25 mouse cellular contexts compared by ENCODE assay signal in the genomic region with DNA sequence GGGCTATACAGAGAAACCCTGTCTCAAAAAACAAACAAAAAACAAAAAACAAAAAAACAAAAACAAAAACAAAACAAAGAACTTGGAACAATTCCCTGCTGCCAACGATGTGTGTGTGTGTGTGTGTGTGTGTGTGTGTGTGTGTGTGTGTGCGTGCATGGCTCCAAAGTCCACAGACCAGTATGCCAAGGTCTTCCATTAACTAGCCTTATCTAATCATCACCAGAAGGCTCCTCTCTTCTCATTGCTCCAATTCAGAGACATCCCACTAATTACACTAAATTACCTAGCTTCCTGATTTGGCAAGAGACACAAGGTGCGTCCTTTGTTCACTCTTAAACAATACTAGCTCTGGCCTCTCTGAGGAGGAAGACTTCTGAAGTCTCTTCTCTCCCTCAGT. TPM values are rescaled to one million over a fixed set of nuclear protein-coding genes. Genes with fewer than 3 reads are reported as not detected.
DNase-seq lines count a peak whose midpoint lies in the region; ATAC-seq and TF ChIP-seq lines count a peak whose summit lies in the region.
"Had no signal": no experiment of that assay in that cellular context is flagged by ENCODE, and none has a peak within 500 bp of the region (broad histone marks: within the 10 kb centered on the region; RNA-seq: fewer than 3 reads in every experiment).

No protein-coding gene starts in this region.

- H3K79me2 ChIP-seq in liver, adult 2 months (ENCODE audit: control insufficient read depth, insufficient read depth, low read length): peaks cover 10% of the 10 kb centered on the region; the same call in 1 of the 2 replicates

- H3K9me3 ChIP-seq in kidney, embryonic 15.5 days (replicated peaks): no peaks in the 10 kb centered on the region
- H3K9me3 ChIP-seq in liver, embryonic 12.5 days (replicated peaks): no peaks in the 10 kb centered on the region
- H3K9me3 ChIP-seq: embryonic facial prominence, embryonic 13.5 days; embryonic facial prominence, embryonic 15.5 days; forebrain, embryonic 10.5 days; forebrain, embryonic 12.5 days had no signal

- peaks cover 3% of the 10 kb centered on the region; the same call in 1 of the 2 replicates for H3K4me1 ChIP-seq in kidney, adult 2 months (ENCODE audit: control insufficient read depth, insufficient read depth, low read length)
- H3K4me1 ChIP-seq in kidney, embryonic 15.5 days: no peaks in the 10 kb centered on the region
- peaks cover 15% of the 10 kb centered on the region for H3K4me1 ChIP-seq in liver, adult 2 months (ENCODE audit: control insufficient read depth, insufficient read depth, low read length)
- H3K4me1 ChIP-seq in liver, embryonic 12.5 days: no peaks in the 10 kb centered on the region
- peaks cover 15% of the 10 kb centered on the region; the same call in 1 of the 2 replicates for H3K4me1 ChIP-seq in small intestine, adult 2 months (ENCODE audit: control insufficient read depth, insufficient read depth, insufficient read length, low read length)
- H3K4me1 ChIP-seq: embryonic facial prominence, embryonic 13.5 days; embryonic facial prominence, embryonic 15.5 days; forebrain, embryonic 10.5 days had no signal

- no peak for ATAC-seq in kidney, embryonic 15.5 days (replicated peaks; ENCODE audit: low FRiP score)
- ATAC-seq in liver, embryonic 12.5 days: no peak
- ATAC-seq: forebrain, embryonic 14.5 days had no signal

- TF ChIP-seq POLR2A in kidney, adult 2 months (IDR thresholded peaks at IDR 0.05; ENCODE audit: low read depth, low read length): no peak
- TF ChIP-seq POLR2A in liver, adult 2 months (IDR thresholded peaks at IDR 0.05; ENCODE audit: extremely low read depth, insufficient read depth, low read length): no peak
- no peak for TF ChIP-seq POLR2A in small intestine, adult 2 months (IDR thresholded peaks at IDR 0.05; ENCODE audit: low read depth, low read length)

- peak; percentile 47 for DNase-seq in kidney, adult 2 months
- DNase-seq in kidney, postnatal 4 days: no peak
- DNase-seq in kidney, adult 9 months: peak; percentile 39
- DNase-seq in liver, adult 2 months (ENCODE audit: extremely low read depth, low read depth, low spot score): peak; percentile 64
- DNase-seq in ovary, postnatal 14 days (ENCODE audit: low spot score): no peak
- DNase-seq: adrenal gland, adult 2 months; adrenal gland, postnatal 10 days; adrenal gland, postnatal 25 days; cerebellum, adult 11 months; cerebellum, adult 18-20 months; cerebellum, adult 8-10 months; cerebellum, adult 9-11 months; cerebellum, postnatal 14 days; cerebellum, postnatal 36 days; embryo, embryonic 11 days had no signal

- peak overlapping the region; percentile 45; the same call in 1 of the 2 replicates for H3K27ac ChIP-seq in kidney, adult 2 months (ENCODE audit: insufficient read depth, low read depth, low read length)
- no peak overlapping the region for H3K27ac ChIP-seq in kidney, embryonic 15.5 days
- peak overlapping the region; percentile 60 for H3K27ac ChIP-seq in liver, adult 2 months (replicated peaks; ENCODE audit: insufficient read depth, low read depth, low read length)
- no peak overlapping the region for H3K27ac ChIP-seq in liver, embryonic 12.5 days
- peak overlapping the region; percentile 83 for H3K27ac ChIP-seq in small intestine, adult 2 months (ENCODE audit: insufficient read depth, low read depth, low read length)
- H3K27ac ChIP-seq: embryonic facial prominence, embryonic 13.5 days; embryonic facial prominence, embryonic 15.5 days; forebrain, embryonic 10.5 days; forebrain, embryonic 12.5 days had no signal

- H3K4me3 ChIP-seq in kidney, adult 2 months (ENCODE audit: insufficient read depth, low read depth, low read length): no peak overlapping the region
- no peak overlapping the region for H3K4me3 ChIP-seq in kidney, embryonic 15.5 days (replicated peaks)
- no peak overlapping the region for H3K4me3 ChIP-seq in liver, adult 2 months (ENCODE audit: insufficient read depth, low read depth, low read length)
- H3K4me3 ChIP-seq in liver, embryonic 12.5 days: no peak overlapping the region
- no peak overlapping the region for H3K4me3 ChIP-seq in small intestine, adult 2 months (ENCODE audit: low read depth, low read length)
- H3K4me3 ChIP-seq: embryonic facial prominence, embryonic 13.5 days; embryonic facial prominence, embryonic 15.5 days; erythroblast, embryonic 14.5 days; forebrain, embryonic 10.5 days; forebrain, embryonic 12.5 days had no signal

- no peak for TF ChIP-seq CTCF in kidney, adult 2 months (conservative IDR thresholded peaks at IDR 0.05; ENCODE audit: insufficient read depth, insufficient read length, low read depth, low read length)
- TF ChIP-seq CTCF in liver, adult 2 months (IDR thresholded peaks at IDR 0.05; ENCODE audit: low read depth, low read length): no peak
- TF ChIP-seq CTCF in small intestine, adult 2 months (IDR thresholded peaks at IDR 0.05; ENCODE audit: extremely low read depth, insufficient read length, insufficient replicate concordance, low read depth, low read length): no peak

- H3K27me3 ChIP-seq in kidney, adult 2 months (replicated peaks; ENCODE audit: control insufficient read depth, insufficient read depth, low read length): no peaks in the 10 kb centered on the region
- H3K27me3 ChIP-seq in kidney, embryonic 15.5 days: no peaks in the 10 kb centered on the region
- no peaks in the 10 kb centered on the region for H3K27me3 ChIP-seq in liver, adult 2 months (ENCODE audit: control insufficient read depth, insufficient read depth, low read length)
- H3K27me3 ChIP-seq in liver, embryonic 12.5 days (replicated peaks): no peaks in the 10 kb centered on the region
- H3K27me3 ChIP-seq in small intestine, adult 2 months (ENCODE audit: control insufficient read depth, insufficient read depth, low read length): no peaks in the 10 kb centered on the region
- H3K27me3 ChIP-seq: embryonic facial prominence, embryonic 13.5 days; embryonic facial prominence, embryonic 15.5 days; forebrain, embryonic 12.5 days had no signal

- no peaks in the 10 kb centered on the region; the same call in 1 of the 2 replicates for H3K36me3 ChIP-seq in kidney, adult 2 months (ENCODE audit: control insufficient read depth, insufficient read depth, low read length)
- H3K36me3 ChIP-seq in kidney, embryonic 15.5 days: no peaks in the 10 kb centered on the region
- H3K36me3 ChIP-seq in liver, adult 2 months (ENCODE audit: control insufficient read depth, insufficient read depth, low read length): peaks cover 6% of the 10 kb centered on the region; the same call in 1 of the 2 replicates
- H3K36me3 ChIP-seq in liver, embryonic 12.5 days: 0 out of 2 replicates have a peak, but pooled peaks cover 6% of the 10 kb centered on the region
- H3K36me3 ChIP-seq in small intestine, adult 2 months (ENCODE audit: control insufficient read depth, insufficient read depth, low read length): peaks cover 6% of the 10 kb centered on the region; the same call in 1 of the 2 replicates
- H3K36me3 ChIP-seq: embryonic facial prominence, embryonic 13.5 days; embryonic facial prominence, embryonic 15.5 days had no signal

- 63% methylated on average over 3 of the region's 3 CpGs for WGBS in kidney, adult 2 months
- 79% methylated on average over 3 of the region's 3 CpGs for whole genome bisulfite sequencing in kidney, embryonic 15.5 days
- WGBS in liver, adult 2 months: 26% methylated on average over 3 of the region's 3 CpGs
- WGBS in liver, embryonic 12.5 days (ENCODE audit: insufficient replicate concordance): 75% methylated on average over 2 of the region's 3 CpGs
- 37% methylated on average over 3 of the region's 3 CpGs for whole genome bisulfite sequencing in small intestine, adult 2 months

- H3K4me2 ChIP-seq in kidney, embryonic 15.5 days: no peak overlapping the region
- no peak overlapping the region for H3K4me2 ChIP-seq in liver, embryonic 12.5 days
- H3K4me2 ChIP-seq: embryonic facial prominence, embryonic 13.5 days; embryonic facial prominence, embryonic 15.5 days; forebrain, embryonic 12.5 days had no signal

- H3K9ac ChIP-seq in kidney, embryonic 15.5 days: no peak overlapping the region
- no peak overlapping the region for H3K9ac ChIP-seq in liver, adult 2 months (ENCODE audit: low read depth, low read length)
- H3K9ac ChIP-seq in liver, embryonic 12.5 days: no peak overlapping the region
- H3K9ac ChIP-seq: embryonic facial prominence, embryonic 13.5 days; embryonic facial prominence, embryonic 15.5 days; forebrain, embryonic 12.5 days had no signal

RNA-seq across cellular contexts. Expression of gene Zdhhc9, which starts 8.0 kb away (rescaled TPM):
- polyA plus RNA-seq in kidney, adult 2 months (2012; rRNA removed): 75.7 and 77.0 TPM in 2 replicates
- polyA plus RNA-seq in kidney, embryonic 15.5 days (2015; fragmentation: Nextera tagmentation; extraction: Ambion mirVana): 5.7 and 6.4 TPM in 2 replicates
- total RNA-seq in liver, adult 2 months (2014; rRNA removed): 36.2 and 46.2 TPM in 2 replicates
- polyA plus RNA-seq in liver, adult 2 months (2012; rRNA removed): 66.4 and 71.8 TPM in 2 replicates
- 2.3 and 2.6 TPM in 2 replicates for polyA plus RNA-seq in liver, embryonic 12.5 days (2016; fragmentation: Nextera tagmentation; extraction: Ambion mirVana)
- polyA plus RNA-seq in small intestine, adult 2 months (2012; rRNA removed): 17.2 and 36.2 TPM in 2 replicates

RNA-seq across cellular contexts. Expression of gene Sash3, which starts 54.5 kb away (rescaled TPM):
- polyA plus RNA-seq in kidney, adult 2 months (2012; rRNA removed): 1.5 and 6.8 TPM in 2 replicates
- 1.5 and 2.1 TPM in 2 replicates for polyA plus RNA-seq in kidney, embryonic 15.5 days (2015; fragmentation: Nextera tagmentation; extraction: Ambion mirVana)
- total RNA-seq in liver, adult 2 months (2014; rRNA removed): 0.83 and 1.5 TPM in 2 replicates
- 0.72 and 1.4 TPM in 2 replicates for polyA plus RNA-seq in liver, adult 2 months (2012; rRNA removed)
- 9.7 and 10.0 TPM in 2 replicates for polyA plus RNA-seq in liver, embryonic 12.5 days (2016; fragmentation: Nextera tagmentation; extraction: Ambion mirVana)
- 4.2 and 6.6 TPM in 2 replicates for polyA plus RNA-seq in small intestine, adult 2 months (2012; rRNA removed)
- polyA plus RNA-seq: C2C12 had no signal

RNA-seq across cellular contexts. Expression of gene Utp14a, which starts 56.0 kb away (rescaled TPM):
- 1.6 and 2.4 TPM in 2 replicates for polyA plus RNA-seq in kidney, adult 2 months (2012; rRNA removed)
- 17.7 and 18.9 TPM in 2 replicates for polyA plus RNA-seq in kidney, embryonic 15.5 days (2015; fragmentation: Nextera tagmentation; extraction: Ambion mirVana)
- total RNA-seq in liver, adult 2 months (2014; rRNA removed): 6.4 and 6.7 TPM in 2 replicates
- 1.4 and 2.2 TPM in 2 replicates for polyA plus RNA-seq in liver, adult 2 months (2012; rRNA removed)
- polyA plus RNA-seq in liver, embryonic 12.5 days (2016; fragmentation: Nextera tagmentation; extraction: Ambion mirVana): 19.3 and 22.5 TPM in 2 replicates
- polyA plus RNA-seq in small intestine, adult 2 months (2012; rRNA removed): 0.51 and 0.56 TPM in 2 replicates

Comparison
In these comparisons a context has a peak if more than half of its experiments do, and no peak if none do; other contexts are left out.
1. DNase-seq: peak in kidney, adult 2 months (single experiment), kidney, adult 9 months (single experiment) and liver, adult 2 months (single experiment); none in kidney, postnatal 4 days (0 of 2) and ovary, postnatal 14 days (single experiment).
2. H3K27ac ChIP-seq: peak in kidney, adult 2 months (single experiment), liver, adult 2 months (single experiment) and small intestine, adult 2 months (single experiment); none in kidney, embryonic 15.5 days (single experiment) and liver, embryonic 12.5 days (single experiment).